Mouse (Mus musculus) left cerebral cortex, adult 9 months (tissue): ENCODE measurements at regions not wholly inside any gene's neighbourhood (a gene's known extent, or its start where the extent isn't known, plus 50 kb on each side); places are given as distances from the start of the nearest gene placed in this dataset.

Experiments
- DNase-seq, 2 experiments: peaks; one replicate each; pipeline ENCODE4 v3.0.0; 2022; ENCODE audit warnings: low spot score in 2 of 2

GRCm38 (mm10) chr2:95142151-95142550 lies 704.2 kb upstream of the Api5 start:
- DNase-seq, result no peak

DNA sequence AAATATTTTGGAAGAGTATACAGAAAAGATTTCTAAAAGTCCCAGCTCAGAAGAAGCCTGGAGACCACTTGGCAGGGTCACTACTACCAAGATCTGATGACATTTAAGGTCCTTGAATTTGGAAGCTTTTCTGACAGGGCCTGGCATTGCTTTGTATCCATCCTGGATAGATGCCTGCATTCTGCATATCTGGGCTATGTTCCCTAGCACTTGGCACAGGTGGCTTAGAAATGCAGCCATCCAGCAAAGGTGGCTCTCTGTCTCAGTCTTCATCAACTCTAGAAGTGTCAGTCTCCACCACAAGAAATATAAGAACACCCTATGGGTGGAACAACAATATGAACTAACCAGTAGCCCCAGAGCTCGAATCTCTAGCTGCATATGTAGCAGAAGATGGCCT lies 702.2 kb upstream of the Api5 start:
- DNase-seq, result no peak

DNA sequence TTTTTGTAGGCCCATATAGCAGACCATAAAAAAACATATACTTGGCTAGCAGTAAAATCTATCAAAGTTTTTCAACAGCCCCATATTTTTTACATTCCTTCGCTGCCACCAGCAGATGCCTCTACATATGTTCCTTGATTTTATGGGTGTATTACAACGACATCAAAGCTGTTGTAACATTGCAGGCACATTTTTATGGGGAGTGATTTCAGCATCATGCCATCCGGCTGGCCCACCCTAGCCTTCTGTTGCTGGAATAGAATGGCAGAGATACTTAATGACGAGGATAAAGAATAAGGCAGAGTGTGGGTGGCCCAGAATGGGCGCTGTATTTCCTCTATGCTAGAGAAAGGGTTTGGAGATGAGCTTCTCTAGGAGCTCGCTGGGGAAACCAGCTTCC lies 698.7 kb upstream of the Api5 start:
- peak in 1 of 2 experiments; percentile 42 for DNase-seq

DNA sequence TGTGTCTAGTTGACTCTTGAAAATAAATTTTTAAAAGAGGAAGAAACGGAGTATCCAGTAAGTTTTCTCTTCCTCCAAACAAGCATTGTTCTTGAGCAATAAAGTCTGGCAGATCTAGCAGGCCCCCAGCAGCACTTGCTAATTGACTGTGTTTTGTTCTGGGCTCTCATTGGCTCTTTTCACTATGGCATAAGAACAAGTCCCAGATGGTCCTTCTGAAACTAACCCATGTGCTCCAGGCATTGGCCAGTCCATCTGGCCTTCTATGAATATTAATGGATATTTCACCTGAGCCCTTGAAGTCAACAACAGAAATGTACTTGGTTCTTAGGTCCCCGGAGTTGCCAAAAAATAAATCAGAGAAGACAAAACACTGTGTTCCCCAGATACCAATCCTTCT lies 693.2 kb upstream of the Api5 start:
- no peak for DNase-seq

DNA sequence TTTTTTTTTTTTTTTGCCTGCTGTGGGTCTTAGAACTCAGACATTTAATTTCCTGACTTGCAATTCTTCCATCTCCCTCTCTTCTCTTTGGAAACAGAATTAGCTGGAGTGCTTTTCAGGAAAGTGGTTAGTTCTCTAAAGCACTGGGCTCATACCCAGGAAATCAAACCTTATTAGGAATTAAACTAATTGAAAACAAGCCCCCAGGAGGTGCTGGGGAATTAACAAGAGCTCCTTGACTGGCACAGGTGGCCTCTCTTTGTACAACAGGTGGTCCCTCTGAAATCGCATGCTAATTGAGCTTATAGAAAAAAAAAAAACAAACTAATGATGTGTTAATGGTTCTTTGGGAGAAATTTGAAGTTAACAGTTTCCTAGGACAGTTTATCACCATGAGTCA lies 690.8 kb upstream of the Api5 start:
- DNase-seq, result no peak

GRCm38 (mm10) chr2:95119544-95119943 lies 681.6 kb upstream of the Api5 start:
- DNase-seq, result no peak

DNA sequence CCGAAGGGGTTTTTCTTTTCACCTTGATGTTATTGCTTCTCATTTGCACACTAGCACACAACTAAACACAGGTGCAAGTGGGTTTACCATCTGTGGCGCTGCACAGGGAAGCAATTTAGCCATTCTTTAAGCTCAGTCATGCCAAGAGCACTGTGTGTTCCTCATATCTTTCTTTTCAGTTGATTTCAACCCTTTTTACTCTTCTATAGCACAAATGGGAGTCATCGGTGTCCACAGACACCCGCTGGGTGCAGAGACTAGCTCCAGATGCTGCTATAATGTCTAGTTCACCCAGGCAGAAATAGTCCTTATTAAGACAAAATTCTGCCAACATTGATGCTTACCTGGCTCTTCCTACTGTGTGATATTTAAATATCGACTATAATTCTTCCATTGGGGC lies 659.1 kb upstream of the Api5 start:
- no peak for DNase-seq

DNA sequence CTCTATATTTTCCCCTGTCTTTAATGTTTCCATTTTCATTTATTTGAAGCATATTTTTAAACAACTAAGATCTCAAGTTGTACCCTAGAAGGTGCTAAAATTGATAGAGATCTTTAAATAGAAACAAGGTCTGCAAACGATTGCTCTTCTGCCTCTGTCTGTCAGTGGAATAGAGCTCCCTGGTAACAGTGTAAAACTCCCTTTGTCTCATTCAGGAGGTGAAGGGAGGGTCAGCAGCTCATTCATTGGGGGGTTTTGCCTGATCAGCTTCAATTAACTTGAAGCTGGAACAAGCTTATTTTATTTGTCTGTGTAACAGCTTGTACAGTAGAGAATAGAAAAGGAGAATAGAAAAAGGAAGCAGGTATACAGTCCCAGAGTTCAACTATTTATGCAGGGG lies 616.7 kb upstream of the Api5 start:
- no peak for DNase-seq

DNA sequence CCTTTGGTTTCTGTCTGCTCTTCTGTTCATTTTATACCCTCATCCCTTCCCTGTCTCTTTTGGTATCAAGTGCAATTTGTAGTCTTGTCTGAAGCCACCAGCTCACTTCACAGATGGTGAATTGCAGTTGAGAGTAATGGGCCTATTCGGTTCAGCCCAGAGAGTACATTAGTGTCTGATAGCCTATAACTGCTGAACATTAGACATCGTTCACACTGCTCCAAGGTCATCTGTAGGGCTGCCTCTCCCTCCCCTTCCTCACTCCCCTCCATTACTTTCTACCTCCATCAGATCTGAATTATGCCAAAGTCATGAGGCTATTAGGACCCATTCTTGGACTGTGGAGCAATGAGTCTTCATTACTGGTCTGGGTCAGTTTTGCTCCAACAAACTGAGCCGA lies 615.9 kb upstream of the Api5 start:
- no peak for DNase-seq
